Mouse (Mus musculus): ENCODE measurements around the gene Nostrin. TPM values are rescaled to one million over a fixed set of nuclear protein-coding genes. Genes with fewer than 3 reads are reported as not detected.

Nostrin gene
- total RNA-seq, 1 experiment = 2.5 TPM

DNA sequence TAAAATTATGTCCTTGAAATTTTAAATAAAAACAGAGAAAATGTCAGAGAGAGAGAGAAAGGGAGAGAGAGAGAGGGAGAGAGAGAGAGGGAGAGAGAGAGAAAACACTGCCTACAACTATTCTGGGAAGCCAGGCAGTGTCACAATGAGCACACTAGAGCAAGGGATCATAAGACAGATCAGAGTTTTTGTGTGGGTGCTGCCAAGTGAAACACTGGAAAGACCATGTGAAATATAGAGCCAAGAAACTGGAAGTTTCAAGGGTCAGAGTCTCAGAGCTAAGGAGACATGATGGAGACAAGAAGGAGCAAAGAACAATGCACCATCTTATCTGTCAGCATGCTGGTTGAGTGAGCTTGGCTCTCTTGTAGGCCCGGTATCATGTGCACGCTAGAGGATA lies 38.1 kb upstream of the Nostrin start:
- TF ChIP-seq HCFC1 (IDR thresholded peaks at IDR 0.05; ENCODE audit: borderline replicate concordance, insufficient read depth, low read length) (no peak), ZNF384 (IDR thresholded peaks at IDR 0.05; ENCODE audit: low read depth, low read length) (no peak), MAFK (IDR thresholded peaks at IDR 0.05; ENCODE audit: insufficient read depth, low read depth, low read length) (no peak), ZC3H11A (IDR thresholded peaks at IDR 0.05; ENCODE audit: borderline replicate concordance, low read depth, low read length) (no peak), CHD2 (IDR thresholded peaks at IDR 0.05; ENCODE audit: low read depth, low read length) (no peak)
- Histone ChIP-seq H3K9me3 (ENCODE audit: control insufficient read depth, insufficient read depth, low read depth, low read length) (no peaks in the 10 kb centered on the region), H3K4me3 (ENCODE audit: insufficient read depth in 1 of 2, low read depth in 1 of 2, low read length in 2 of 2, poor library complexity in 1 of 2, severe bottlenecking in 1 of 2) (no peak overlapping the region), H3K36me3 (ENCODE audit: control insufficient read depth, insufficient read depth, low read length, poor library complexity, severe bottlenecking) (no peaks in the 10 kb centered on the region), H3K4me1 (ENCODE audit: control insufficient read depth in 2 of 2, insufficient read depth in 2 of 2, low read length in 2 of 2, poor library complexity in 1 of 2) (no peaks in the 10 kb centered on the region), H3K9ac (ENCODE audit: insufficient read depth, low read depth, low read length, poor library complexity, severe bottlenecking) (no peak overlapping the region), H3K27ac (ENCODE audit: insufficient read depth, low read depth, low read length, poor library complexity, severe bottlenecking) (no peak overlapping the region)
- in situ Hi-C loops (cut with MboI; ENCODE audit: low sequenced_read_pairs in 2 of 2, unreplicated experiment in 2 of 2) = no loop called here
- no peak for DNase-seq (ENCODE audit: low read depth, low spot score)

GRCm38 (mm10) chr2:69098701-69099100 lies 36.9 kb upstream of the Nostrin start:
- Histone ChIP-seq H3K4me1 (ENCODE audit: control insufficient read depth in 2 of 2, insufficient read depth in 2 of 2, low read length in 2 of 2, poor library complexity in 1 of 2) (no peaks in the 10 kb centered on the region), H3K4me3 (ENCODE audit: insufficient read depth in 1 of 2, low read depth in 1 of 2, low read length in 2 of 2, poor library complexity in 1 of 2, severe bottlenecking in 1 of 2) (no peak overlapping the region), H3K9me3 (ENCODE audit: control insufficient read depth, insufficient read depth, low read depth, low read length) (no peaks in the 10 kb centered on the region), H3K27ac (ENCODE audit: insufficient read depth, low read depth, low read length, poor library complexity, severe bottlenecking) (no peak overlapping the region), H3K9ac (ENCODE audit: insufficient read depth, low read depth, low read length, poor library complexity, severe bottlenecking) (no peak overlapping the region), H3K36me3 (ENCODE audit: control insufficient read depth, insufficient read depth, low read length, poor library complexity, severe bottlenecking) (peaks cover 3% of the 10 kb centered on the region; the same call in 1 of the 2 replicates)
- TF ChIP-seq HCFC1 (IDR thresholded peaks at IDR 0.05; ENCODE audit: borderline replicate concordance, insufficient read depth, low read length) (no peak), ZC3H11A (IDR thresholded peaks at IDR 0.05; ENCODE audit: borderline replicate concordance, low read depth, low read length) (no peak), MAFK (IDR thresholded peaks at IDR 0.05; ENCODE audit: insufficient read depth, low read depth, low read length) (no peak), CHD2 (IDR thresholded peaks at IDR 0.05; ENCODE audit: low read depth, low read length) (no peak), ZNF384 (IDR thresholded peaks at IDR 0.05; ENCODE audit: low read depth, low read length) (no peak)
- in situ Hi-C loops (cut with MboI; ENCODE audit: low sequenced_read_pairs in 2 of 2, unreplicated experiment in 2 of 2) = no loop called here
- no peak for DNase-seq (ENCODE audit: low read depth, low spot score)

DNA sequence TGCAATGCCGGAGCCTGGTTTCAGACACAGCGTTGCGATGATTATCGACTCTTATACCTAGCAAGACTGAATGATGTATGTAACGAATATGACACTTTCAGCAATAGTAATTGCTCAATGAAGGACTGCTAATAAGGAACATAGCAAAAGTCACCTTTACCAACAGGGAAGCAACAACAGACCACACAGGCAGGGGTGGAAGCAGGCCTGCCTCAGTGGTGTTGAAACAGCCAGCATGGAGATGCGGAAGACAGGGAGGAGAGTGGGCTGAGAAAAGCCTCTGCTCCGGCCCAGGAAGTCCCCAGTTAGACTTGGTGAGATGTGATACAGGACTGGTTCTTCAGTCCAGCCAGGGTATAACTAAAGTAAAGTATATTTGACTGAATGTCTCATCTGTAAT lies 36.5 kb upstream of the Nostrin start:
- TF ChIP-seq CHD2 (IDR thresholded peaks at IDR 0.05; ENCODE audit: low read depth, low read length) (no peak), MAFK (IDR thresholded peaks at IDR 0.05; ENCODE audit: insufficient read depth, low read depth, low read length) (no peak), ZC3H11A (IDR thresholded peaks at IDR 0.05; ENCODE audit: borderline replicate concordance, low read depth, low read length) (no peak), HCFC1 (IDR thresholded peaks at IDR 0.05; ENCODE audit: borderline replicate concordance, insufficient read depth, low read length) (no peak), ZNF384 (IDR thresholded peaks at IDR 0.05; ENCODE audit: low read depth, low read length) (no peak)
- in situ Hi-C loops (cut with MboI; ENCODE audit: low sequenced_read_pairs in 2 of 2, unreplicated experiment in 2 of 2) = no loop called here
- DNase-seq (ENCODE audit: low read depth, low spot score) = no peak
- Histone ChIP-seq H3K4me1 (ENCODE audit: control insufficient read depth in 2 of 2, insufficient read depth in 2 of 2, low read length in 2 of 2, poor library complexity in 1 of 2) (no peaks in the 10 kb centered on the region), H3K9ac (ENCODE audit: insufficient read depth, low read depth, low read length, poor library complexity, severe bottlenecking) (no peak overlapping the region), H3K9me3 (ENCODE audit: control insufficient read depth, insufficient read depth, low read depth, low read length) (no peaks in the 10 kb centered on the region), H3K27ac (ENCODE audit: insufficient read depth, low read depth, low read length, poor library complexity, severe bottlenecking) (no peak overlapping the region), H3K36me3 (ENCODE audit: control insufficient read depth, insufficient read depth, low read length, poor library complexity, severe bottlenecking) (peaks cover 3% of the 10 kb centered on the region; the same call in 1 of the 2 replicates), H3K4me3 (ENCODE audit: insufficient read depth in 1 of 2, low read depth in 1 of 2, low read length in 2 of 2, poor library complexity in 1 of 2, severe bottlenecking in 1 of 2) (no peak overlapping the region)

DNA sequence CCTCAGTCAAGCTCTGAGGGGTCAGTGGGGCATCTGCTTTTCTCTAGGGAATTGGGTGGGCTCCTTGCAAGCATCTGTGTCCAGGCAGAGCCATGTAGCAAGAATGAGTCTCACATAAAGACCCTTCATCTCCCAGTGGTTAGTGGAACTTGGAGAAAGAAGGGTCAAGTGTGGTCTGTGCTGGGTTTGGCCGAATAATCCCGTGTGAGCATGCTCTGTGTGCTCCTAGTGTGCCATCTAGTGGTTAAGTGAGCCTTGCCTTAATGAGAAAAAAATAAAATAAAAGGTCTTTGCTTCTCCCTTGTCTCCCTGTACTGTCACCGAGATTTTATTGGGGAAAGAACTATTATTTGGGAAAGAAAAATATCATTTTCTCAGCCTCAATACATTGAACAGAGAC lies 34.9 kb upstream of the Nostrin start:
- peak; percentile 34 for DNase-seq (ENCODE audit: low read depth, low spot score)
- Histone ChIP-seq H3K36me3 (ENCODE audit: control insufficient read depth, insufficient read depth, low read length, poor library complexity, severe bottlenecking) (peaks cover 3% of the 10 kb centered on the region; the same call in 1 of the 2 replicates), H3K27ac (ENCODE audit: insufficient read depth, low read depth, low read length, poor library complexity, severe bottlenecking) (no peak overlapping the region), H3K4me3 (ENCODE audit: insufficient read depth in 1 of 2, low read depth in 1 of 2, low read length in 2 of 2, poor library complexity in 1 of 2, severe bottlenecking in 1 of 2) (no peak overlapping the region), H3K9me3 (ENCODE audit: control insufficient read depth, insufficient read depth, low read depth, low read length) (no peaks in the 10 kb centered on the region), H3K9ac (ENCODE audit: insufficient read depth, low read depth, low read length, poor library complexity, severe bottlenecking) (no peak overlapping the region), H3K4me1 (ENCODE audit: control insufficient read depth in 2 of 2, insufficient read depth in 2 of 2, low read length in 2 of 2, poor library complexity in 1 of 2) (peaks cover 2 to 5% of the 10 kb centered on the region in 2 experiments; a peak in 2 of 4 replicates)
- in situ Hi-C loops (cut with MboI; ENCODE audit: low sequenced_read_pairs in 2 of 2, unreplicated experiment in 2 of 2) = no loop called here
- peak; percentile 63; the same call in 1 of the 2 replicates for TF ChIP-seq ZNF384 (IDR thresholded peaks at IDR 0.05; ENCODE audit: low read depth, low read length)
- TF ChIP-seq ZC3H11A (IDR thresholded peaks at IDR 0.05; ENCODE audit: borderline replicate concordance, low read depth, low read length) = peak; percentile 72; the same call in 1 of the 2 replicates
- TF ChIP-seq HCFC1 (IDR thresholded peaks at IDR 0.05; ENCODE audit: borderline replicate concordance, insufficient read depth, low read length) = no peak

- DNase-seq (ENCODE audit: low read depth, low spot score) = no peak
- no peak overlapping the region for H3K4me3 ChIP-seq (ENCODE audit: insufficient read depth in 1 of 2, low read depth in 1 of 2, low read length in 2 of 2, poor library complexity in 1 of 2, severe bottlenecking in 1 of 2)
- peaks cover 3% of the 10 kb centered on the region; the same call in 1 of the 2 replicates for H3K36me3 ChIP-seq (ENCODE audit: control insufficient read depth, insufficient read depth, low read length, poor library complexity, severe bottlenecking)
- TF ChIP-seq MAFK (IDR thresholded peaks at IDR 0.05; ENCODE audit: insufficient read depth, low read depth, low read length) = no peak
- no peak for TF ChIP-seq ZNF384 (IDR thresholded peaks at IDR 0.05; ENCODE audit: low read depth, low read length)
- TF ChIP-seq HCFC1 (IDR thresholded peaks at IDR 0.05; ENCODE audit: borderline replicate concordance, insufficient read depth, low read length) = no peak
- no peak for TF ChIP-seq ZC3H11A (IDR thresholded peaks at IDR 0.05; ENCODE audit: borderline replicate concordance, low read depth, low read length)
- TF ChIP-seq CHD2 (IDR thresholded peaks at IDR 0.05; ENCODE audit: low read depth, low read length) = no peak
- peaks cover 2 to 5% of the 10 kb centered on the region in 2 experiments; a peak in 2 of 4 replicates for H3K4me1 ChIP-seq (ENCODE audit: control insufficient read depth in 2 of 2, insufficient read depth in 2 of 2, low read length in 2 of 2, poor library complexity in 1 of 2)
- in situ Hi-C loops (cut with MboI; ENCODE audit: low sequenced_read_pairs in 2 of 2, unreplicated experiment in 2 of 2) = no loop called here
- H3K9me3 ChIP-seq (ENCODE audit: control insufficient read depth, insufficient read depth, low read depth, low read length) = no peaks in the 10 kb centered on the region
- H3K9ac ChIP-seq (ENCODE audit: insufficient read depth, low read depth, low read length, poor library complexity, severe bottlenecking) = no peak overlapping the region
- H3K27ac ChIP-seq (ENCODE audit: insufficient read depth, low read depth, low read length, poor library complexity, severe bottlenecking) = no peak overlapping the region
These were observed 32.1 kb upstream of the Nostrin start for GRCm38 (mm10) chr2:69103526-69103925.
